9 mouse cellular contexts compared by ENCODE assay signal in genomic region chr14:62389729-62390536, GRCm38 (mm10).
DNase-seq lines count a peak whose midpoint lies in the region; ATAC-seq and TF ChIP-seq lines count a peak whose summit lies in the region.
"Had no signal": no experiment of that assay in that cellular context is flagged by ENCODE, and none has a peak within 500 bp of the region (broad histone marks: within the 10 kb centered on the region; RNA-seq: fewer than 3 reads in every experiment).

No protein-coding gene starts in this region.

- H3K4me2 ChIP-seq in heart, embryonic 15.5 days, result no peak overlapping the region
- no peak overlapping the region for H3K4me2 ChIP-seq in limb, embryonic 15.5 days
- H3K4me2 ChIP-seq in intestine, embryonic 16.5 days (ENCODE audit: low read depth, low read length), result no peak overlapping the region
- H3K4me2 ChIP-seq: liver, embryonic 15.5 days had no signal

- no peaks in the 10 kb centered on the region for H3K27me3 ChIP-seq in heart, embryonic 15.5 days
- no peaks in the 10 kb centered on the region for H3K27me3 ChIP-seq in heart, embryonic 10.5 days (ENCODE audit: insufficient read depth, poor library complexity, severe bottlenecking)
- no peaks in the 10 kb centered on the region for H3K27me3 ChIP-seq in limb, embryonic 15.5 days
- H3K27me3 ChIP-seq in intestine, embryonic 16.5 days (replicated peaks; ENCODE audit: control insufficient read depth, insufficient read depth, low read length), result no peaks in the 10 kb centered on the region
- H3K27me3 ChIP-seq in thymus, adult 2 months (ENCODE audit: control insufficient read depth, insufficient read depth, low read length), result no peaks in the 10 kb centered on the region
- H3K27me3 ChIP-seq: liver, embryonic 15.5 days had no signal

- TF ChIP-seq CTCF in embryonic fibroblast, embryonic 13.5 days (IDR thresholded peaks at IDR 0.05; ENCODE audit: borderline replicate concordance, insufficient read depth, low read length), result no peak
- TF ChIP-seq CTCF in thymus, adult 2 months (IDR thresholded peaks at IDR 0.05; ENCODE audit: borderline replicate concordance, control insufficient read depth, extremely low read depth, insufficient read depth, low read length, poor library complexity), result no peak

- H3K9ac ChIP-seq in heart, embryonic 15.5 days, result no peak overlapping the region
- H3K9ac ChIP-seq in limb, embryonic 15.5 days, result no peak overlapping the region
- no peak overlapping the region for H3K9ac ChIP-seq in intestine, embryonic 16.5 days (ENCODE audit: low read depth, low read length)
- H3K9ac ChIP-seq: liver, embryonic 15.5 days had no signal

- no peak for DNase-seq in heart, embryonic 10.5 days (ENCODE audit: low spot score)
- no peak for DNase-seq in thymus, adult 2 months
- no peak for DNase-seq in urinary bladder, postnatal 36 days (ENCODE audit: low spot score in 2 of 2)

- H3K4me3 ChIP-seq in heart, embryonic 15.5 days, result no peak overlapping the region
- no peak overlapping the region for H3K4me3 ChIP-seq in heart, embryonic 10.5 days
- no peak overlapping the region for H3K4me3 ChIP-seq in embryonic fibroblast, embryonic 13.5 days (ENCODE audit: insufficient read depth, low read length)
- no peak overlapping the region for H3K4me3 ChIP-seq in limb, embryonic 15.5 days
- no peak overlapping the region for H3K4me3 ChIP-seq in intestine, embryonic 16.5 days (ENCODE audit: low read length)
- no peak overlapping the region for H3K4me3 ChIP-seq in thymus, adult 2 months (ENCODE audit: control insufficient read depth, insufficient read depth, low read length)
- H3K4me3 ChIP-seq: liver, embryonic 15.5 days had no signal

- no peaks in the 10 kb centered on the region for H3K36me3 ChIP-seq in heart, embryonic 15.5 days
- no peaks in the 10 kb centered on the region for H3K36me3 ChIP-seq in heart, embryonic 10.5 days
- no peaks in the 10 kb centered on the region for H3K36me3 ChIP-seq in limb, embryonic 15.5 days
- no peaks in the 10 kb centered on the region for H3K36me3 ChIP-seq in intestine, embryonic 16.5 days (ENCODE audit: control insufficient read depth, insufficient read depth, low read length)
- H3K36me3 ChIP-seq in thymus, adult 2 months (ENCODE audit: control insufficient read depth, insufficient read depth, low read length), result no peaks in the 10 kb centered on the region
- H3K36me3 ChIP-seq: liver, embryonic 15.5 days had no signal

- no peaks in the 10 kb centered on the region for H3K9me3 ChIP-seq in heart, embryonic 15.5 days (replicated peaks)
- no peaks in the 10 kb centered on the region for H3K9me3 ChIP-seq in heart, embryonic 10.5 days
- no peaks in the 10 kb centered on the region for H3K9me3 ChIP-seq in limb, embryonic 15.5 days
- no peaks in the 10 kb centered on the region for H3K9me3 ChIP-seq in intestine, embryonic 16.5 days (ENCODE audit: control insufficient read depth, low read length)
- H3K9me3 ChIP-seq: liver, embryonic 15.5 days had no signal

- H3K27ac ChIP-seq in heart, embryonic 15.5 days, result no peak overlapping the region
- H3K27ac ChIP-seq in heart, embryonic 10.5 days, result no peak overlapping the region
- H3K27ac ChIP-seq in embryonic fibroblast, embryonic 13.5 days (ENCODE audit: insufficient read depth, low read length), result peak overlapping the region; percentile 31; the same call in 1 of the 2 replicates
- H3K27ac ChIP-seq in limb, embryonic 15.5 days, result no peak overlapping the region; the same call in 1 of the 2 replicates
- H3K27ac ChIP-seq in intestine, embryonic 16.5 days (ENCODE audit: low read length), result no peak overlapping the region
- H3K27ac ChIP-seq in thymus, adult 2 months (ENCODE audit: control insufficient read depth, insufficient read depth, low read length), result no peak overlapping the region
- H3K27ac ChIP-seq: liver, embryonic 15.5 days had no signal

- peaks cover 8% of the 10 kb centered on the region; the same call in 1 of the 2 replicates for H3K4me1 ChIP-seq in heart, embryonic 15.5 days (replicated peaks)
- 0 out of 2 replicates have a peak, but pooled peaks cover 3% of the 10 kb centered on the region for H3K4me1 ChIP-seq in heart, embryonic 10.5 days
- no peaks in the 10 kb centered on the region for H3K4me1 ChIP-seq in embryonic fibroblast, embryonic 13.5 days (ENCODE audit: control insufficient read depth, insufficient read depth, low read length)
- peaks cover 16% of the 10 kb centered on the region for H3K4me1 ChIP-seq in limb, embryonic 15.5 days
- 0 out of 2 replicates have a peak, but pooled peaks cover 3% of the 10 kb centered on the region for H3K4me1 ChIP-seq in intestine, embryonic 16.5 days (ENCODE audit: control insufficient read depth, insufficient read depth, low read length)
- H3K4me1 ChIP-seq in thymus, adult 2 months (replicated peaks; ENCODE audit: control insufficient read depth, insufficient read depth, low read length), result peaks cover 9% of the 10 kb centered on the region
- H3K4me1 ChIP-seq: liver, embryonic 15.5 days had no signal

- ATAC-seq in heart, embryonic 15.5 days (replicated peaks; ENCODE audit: insufficient number of reproducible peaks, insufficient read depth, low FRiP score, low read depth), result 0 out of 2 replicates have a peak, but pooled peaks have one; percentile 4
- ATAC-seq in cerebellum, adult (ENCODE audit: insufficient number of reproducible peaks, low FRiP score, low TSS enrichment), result peak; percentile 82
- peak; percentile 69; the same call in 1 of the 2 replicates for ATAC-seq in limb, embryonic 15.5 days (ENCODE audit: insufficient number of reproducible peaks, low FRiP score, low TSS enrichment, low read depth)
- ATAC-seq in intestine, embryonic 16.5 days, result no peak

- no peak for TF ChIP-seq POLR2A in embryonic fibroblast, embryonic 13.5 days (IDR thresholded peaks at IDR 0.05; ENCODE audit: low read depth, low read length)
- no peak for TF ChIP-seq POLR2A in thymus, adult 2 months (IDR thresholded peaks at IDR 0.05; ENCODE audit: control insufficient read depth, extremely low read depth, insufficient read depth, low read length, poor library complexity)

- 61% methylated on average over 9 of the region's 9 CpGs for WGBS in heart, embryonic 15.5 days
- 75% methylated on average over 9 of the region's 9 CpGs for WGBS in heart, embryonic 10.5 days
- 62% methylated on average over 9 of the region's 9 CpGs for WGBS in limb, embryonic 15.5 days
- WGBS in intestine, embryonic 16.5 days, result 77% methylated on average over 9 of the region's 9 CpGs
- WGBS in thymus, adult 2 months, result 88% methylated on average over 9 of the region's 9 CpGs
